Mouse (Mus musculus) embryonic facial prominence, embryonic 12.5 days (tissue): ENCODE measurements around the gene Cyp1a2. TPM values are rescaled to one million over a fixed set of nuclear protein-coding genes. Genes with fewer than 3 reads are reported as not detected.

Experiments used
- ATAC-seq: fragments of 200-750 bp; cut with Nextera tagmentation; 2 replicates; pipeline ENCODE4 v1.8.0; 2017; ENCODE audit not compliant: insufficient number of reproducible peaks, insufficient read depth, low FRiP score, low TSS enrichment
- H3K27ac ChIP-seq: fragments of 300-500 bp; sonication (generic); 2 replicates; pipeline ENCODE4 v1.5.1; 2016; ENCODE audit warnings: mild to moderate bottlenecking
- H3K27me3 ChIP-seq: fragments of 300-500 bp; sonication (generic); 2 replicates; pipeline ENCODE4 v1.6.1; 2016; ENCODE audit warnings: mild to moderate bottlenecking, moderate library complexity
- H3K36me3 ChIP-seq: fragments of 300-500 bp; sonication (generic); 2 replicates; pipeline ENCODE4 v1.6.1; 2016; ENCODE audit warnings: mild to moderate bottlenecking
- H3K4me1 ChIP-seq: fragments of 300-500 bp; sonication (generic); 2 replicates; pipeline ENCODE4 v1.6.1; 2016
- H3K4me2 ChIP-seq: fragments of 300-500 bp; sonication (generic); replicated peaks from 2 replicates; pipeline ENCODE4 v1.6.1; 2016; ENCODE audit warnings: mild to moderate bottlenecking, moderate library complexity
- H3K4me3 ChIP-seq: fragments of 300-500 bp; sonication (generic); 2 replicates; pipeline ENCODE4 v1.5.1; 2016; ENCODE audit warnings: mild to moderate bottlenecking
- H3K9ac ChIP-seq: fragments of 300-500 bp; sonication (generic); 2 replicates; pipeline ENCODE4 v1.6.1; 2016; ENCODE audit warnings: mild to moderate bottlenecking, moderate library complexity
- H3K9me3 ChIP-seq: fragments of 300-500 bp; sonication (generic); 2 replicates; pipeline ENCODE4 v1.6.1; 2016; ENCODE audit warnings: mild to moderate bottlenecking, moderate library complexity
- WGBS: fragments of 180-500 bp; shearing (Covaris S2); methylation state at CpG from one replicate; pipeline ENCODE4 v1.1.7; 2016; 5-methylcytosine and 5-hydroxymethylcytosine counted together
- polyA plus RNA-seq: library from polyadenylated mRNA; unstranded; fragments of >200 nt; fragmentation: Nextera tagmentation; extraction: Ambion mirVana; gene quantifications from 2 replicates; pipeline ENCODE4 v1.2.1, GENCODE M21; 2016

Gene Cyp1a2
- polyA plus RNA-seq, 1 experiment from 2014 or later: not detected

DNA sequence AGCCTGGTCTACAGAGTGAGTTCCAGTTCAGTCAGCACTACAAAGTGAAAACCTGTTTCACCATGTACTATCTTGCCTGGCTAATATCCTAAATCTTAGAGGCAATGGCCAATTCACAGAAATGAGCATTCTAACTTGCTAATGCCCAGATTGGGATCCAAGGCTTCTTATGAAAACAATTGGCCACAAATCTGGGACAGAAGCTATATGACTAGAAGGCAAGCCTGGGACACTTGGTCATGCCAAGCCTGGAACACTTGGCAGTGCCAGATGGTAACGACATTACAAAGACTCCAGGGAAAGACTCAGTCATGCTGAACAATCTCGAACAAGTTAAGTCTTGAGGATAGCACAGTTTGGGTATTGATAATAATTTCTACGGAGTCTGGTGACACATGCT, 23.0 kb upstream of the Cyp1a2 start:
- no peak overlapping the region for H3K27ac ChIP-seq
- 80% methylated on average over 3 of the region's 3 CpGs for WGBS

DNA sequence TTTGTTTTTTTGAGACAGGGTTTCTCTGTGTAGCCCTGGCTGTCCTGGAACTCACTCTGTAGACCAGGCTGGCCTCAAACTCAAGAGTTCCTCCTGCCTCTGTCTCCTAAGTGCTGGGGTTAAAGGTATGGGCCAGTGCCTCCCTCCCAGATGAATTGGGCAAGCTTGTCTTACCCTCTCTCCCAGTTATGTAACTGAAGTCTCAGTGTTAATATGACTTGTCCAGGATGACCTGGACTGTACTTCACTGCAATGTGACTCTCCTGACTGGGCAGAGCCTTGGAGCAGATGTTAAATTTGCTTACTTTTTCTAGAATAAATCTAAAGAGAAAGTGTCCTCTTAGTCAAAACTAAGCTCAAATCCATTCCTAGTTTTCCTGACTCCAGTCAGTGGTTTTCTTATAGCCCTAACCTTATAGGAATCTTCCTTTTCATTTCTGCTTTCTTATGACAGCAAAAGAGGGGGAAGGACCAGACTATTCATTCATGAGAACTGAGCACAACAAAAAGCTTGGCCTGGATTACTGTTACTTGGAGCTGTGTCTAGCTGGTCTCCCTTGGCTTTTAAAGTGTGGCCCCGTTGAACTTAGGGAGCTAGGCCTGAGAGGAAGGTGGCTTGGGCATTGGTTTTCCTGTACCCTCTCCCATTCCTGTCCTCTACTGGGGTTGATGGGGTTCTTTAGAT, 15.1 kb upstream of the Cyp1a2 start:
- Histone ChIP-seq H3K36me3 (no peaks in the 10 kb centered on the region), H3K4me1 (peaks cover 11% of the 10 kb centered on the region), H3K4me2 (no peak overlapping the region), H3K9ac (no peak overlapping the region), H3K9me3 (no peaks in the 10 kb centered on the region), H3K27me3 (peaks cover 34% of the 10 kb centered on the region), H3K4me3 (no peak overlapping the region), H3K27ac (no peak overlapping the region)
- no peak for ATAC-seq
- WGBS: 71% methylated on average over 1 of the region's 1 CpGs

More for the DNA sequence above, 23.0 kb upstream of the Cyp1a2 start:
- H3K4me2 ChIP-seq: no peak overlapping the region
- no peaks in the 10 kb centered on the region for H3K9me3 ChIP-seq
- H3K4me1 ChIP-seq: peaks cover 12% of the 10 kb centered on the region
- no peaks in the 10 kb centered on the region for H3K27me3 ChIP-seq
- no peak for ATAC-seq
- no peak overlapping the region for H3K9ac ChIP-seq
- H3K4me3 ChIP-seq: no peak overlapping the region
- H3K36me3 ChIP-seq: no peaks in the 10 kb centered on the region

DNA sequence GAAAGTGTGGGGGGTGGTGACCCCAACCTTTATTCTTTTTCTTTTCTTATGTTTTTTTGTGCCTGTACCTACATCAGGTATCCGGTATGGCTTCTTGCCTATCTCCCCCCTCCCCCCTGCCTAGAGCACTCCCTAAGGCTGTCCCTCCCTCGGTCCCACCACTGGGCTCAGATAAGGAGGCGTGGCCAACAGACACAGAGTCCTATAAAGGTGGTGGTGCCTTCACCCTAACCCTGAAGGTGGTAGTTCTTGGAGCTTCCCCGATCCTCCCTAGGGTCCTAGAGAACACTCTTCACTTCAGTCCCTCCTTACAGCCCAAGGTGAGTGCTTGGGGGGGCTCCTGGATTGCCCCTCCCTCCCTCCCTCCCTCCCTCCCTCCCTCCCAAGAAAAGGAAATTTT, 13.9 kb upstream of the Cyp1a2 start:
- Histone ChIP-seq H3K9ac (no peak overlapping the region), H3K4me3 (no peak overlapping the region), H3K27ac (no peak overlapping the region), H3K4me2 (no peak overlapping the region), H3K27me3 (peaks cover 34% of the 10 kb centered on the region), H3K9me3 (no peaks in the 10 kb centered on the region), H3K36me3 (no peaks in the 10 kb centered on the region), H3K4me1 (peaks cover 11% of the 10 kb centered on the region)
- 14% methylated on average over 4 of the region's 4 CpGs for WGBS
- no peak for ATAC-seq

DNA sequence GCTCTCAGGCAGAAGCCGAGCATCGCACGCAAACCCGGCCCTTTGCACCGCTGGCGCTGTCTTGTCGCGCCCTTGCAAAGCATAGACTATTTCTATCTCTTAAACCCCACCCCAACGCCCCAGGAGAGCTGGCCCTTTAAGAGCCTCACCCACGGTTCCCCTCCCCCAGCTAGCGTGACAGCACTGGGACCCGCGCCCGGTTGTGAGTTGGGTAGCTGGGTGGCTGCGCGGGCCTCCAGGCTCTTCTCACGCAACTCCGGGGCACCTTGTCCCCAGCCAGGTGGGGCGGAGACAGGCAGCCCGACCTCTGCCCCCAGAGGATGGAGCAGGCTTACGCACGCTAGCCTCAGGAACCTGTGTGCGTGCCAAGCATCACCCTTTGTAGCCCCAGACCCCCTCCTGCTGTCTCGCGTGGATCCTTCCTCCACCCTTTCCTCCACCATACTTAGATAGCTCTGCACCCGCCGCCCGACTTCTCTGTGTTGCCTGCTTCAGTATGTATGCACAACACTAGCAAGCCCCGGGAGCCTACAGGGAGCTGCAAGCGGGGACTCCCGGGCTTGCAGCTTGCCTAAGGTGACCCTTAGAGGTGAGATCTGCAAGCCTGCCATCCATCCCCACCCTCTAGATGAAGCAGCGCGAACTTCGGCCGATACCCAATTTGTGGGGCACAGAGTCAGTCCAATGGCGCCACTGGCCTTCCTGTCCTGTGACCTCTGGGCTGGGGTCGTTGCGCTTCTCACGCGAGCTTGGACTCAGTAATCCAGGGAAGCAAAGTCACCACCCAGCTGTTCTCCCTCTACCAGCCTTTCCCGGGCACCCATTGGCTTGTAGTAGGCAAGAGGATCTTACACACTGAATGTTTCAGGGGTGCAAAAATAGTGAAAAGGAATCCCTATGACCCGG, 13.1 kb upstream of the Cyp1a2 start:
- Histone ChIP-seq H3K27me3 (peaks cover 34% of the 10 kb centered on the region), H3K27ac (no peak overlapping the region), H3K4me1 (peaks cover 6% of the 10 kb centered on the region; the same call in 1 of the 2 replicates), H3K4me2 (peak overlapping the region; percentile 82), H3K36me3 (no peaks in the 10 kb centered on the region), H3K9me3 (no peaks in the 10 kb centered on the region), H3K4me3 (peak overlapping the region; percentile 43), H3K9ac (peak overlapping the region; percentile 48)
- ATAC-seq: no peak
- 1% methylated on average over 42 of the region's 42 CpGs for WGBS

DNA sequence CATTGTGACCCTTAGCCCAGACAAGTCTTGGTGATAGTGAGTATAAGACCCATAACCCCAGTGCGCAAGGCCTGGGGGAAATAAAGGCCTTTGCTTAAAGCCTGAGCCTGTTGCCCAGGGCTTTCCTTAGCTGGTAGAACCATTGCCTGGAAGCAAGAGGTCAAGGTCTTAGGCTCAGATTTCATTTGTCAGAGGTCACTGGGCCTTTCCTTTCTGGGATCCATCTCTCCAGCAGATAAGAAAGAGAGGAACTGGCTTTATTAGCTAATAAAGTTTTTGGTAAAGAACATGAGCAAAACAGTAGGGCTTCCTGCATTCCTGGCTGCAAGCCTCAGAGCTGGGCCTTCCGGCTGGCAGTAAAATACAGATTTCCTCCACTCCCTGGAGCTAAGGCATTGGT, 10.6 kb upstream of the Cyp1a2 start:
- Histone ChIP-seq H3K27me3 (peaks cover 34% of the 10 kb centered on the region), H3K9me3 (no peaks in the 10 kb centered on the region), H3K36me3 (no peaks in the 10 kb centered on the region), H3K9ac (no peak overlapping the region), H3K27ac (no peak overlapping the region), H3K4me3 (no peak overlapping the region), H3K4me2 (no peak overlapping the region), H3K4me1 (peaks cover 6% of the 10 kb centered on the region; the same call in 1 of the 2 replicates)
- WGBS: 91% methylated on average over 2 of the region's 2 CpGs
- ATAC-seq: no peak

DNA sequence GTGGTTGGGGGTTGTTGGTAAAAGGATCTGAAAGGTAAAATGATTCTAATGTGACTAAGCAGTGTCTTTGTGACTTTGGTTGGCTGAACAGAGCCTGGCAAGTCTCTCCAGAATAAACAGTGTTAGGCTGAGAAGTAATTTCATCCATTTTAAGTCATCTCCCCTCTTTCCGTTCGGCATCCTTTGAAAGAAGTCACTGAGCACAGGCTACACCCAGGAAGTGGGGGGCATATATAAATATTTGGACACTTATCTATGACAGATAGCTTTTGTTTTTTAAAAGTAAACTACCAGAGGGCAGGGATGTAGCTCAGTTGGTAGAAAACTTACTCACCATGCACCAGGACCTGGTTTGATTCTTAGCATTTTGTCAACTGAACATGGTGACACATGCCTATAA, 5.1 kb upstream of the Cyp1a2 start:
- no peaks in the 10 kb centered on the region for H3K27me3 ChIP-seq
- no peaks in the 10 kb centered on the region for H3K9me3 ChIP-seq
- H3K4me3 ChIP-seq: no peak overlapping the region
- H3K4me2 ChIP-seq: no peak overlapping the region
- no peaks in the 10 kb centered on the region for H3K4me1 ChIP-seq
- ATAC-seq: no peak
- WGBS: 64% methylated on average over 2 of the region's 2 CpGs
- H3K27ac ChIP-seq: no peak overlapping the region
- no peaks in the 10 kb centered on the region for H3K36me3 ChIP-seq
- no peak overlapping the region for H3K9ac ChIP-seq

DNA sequence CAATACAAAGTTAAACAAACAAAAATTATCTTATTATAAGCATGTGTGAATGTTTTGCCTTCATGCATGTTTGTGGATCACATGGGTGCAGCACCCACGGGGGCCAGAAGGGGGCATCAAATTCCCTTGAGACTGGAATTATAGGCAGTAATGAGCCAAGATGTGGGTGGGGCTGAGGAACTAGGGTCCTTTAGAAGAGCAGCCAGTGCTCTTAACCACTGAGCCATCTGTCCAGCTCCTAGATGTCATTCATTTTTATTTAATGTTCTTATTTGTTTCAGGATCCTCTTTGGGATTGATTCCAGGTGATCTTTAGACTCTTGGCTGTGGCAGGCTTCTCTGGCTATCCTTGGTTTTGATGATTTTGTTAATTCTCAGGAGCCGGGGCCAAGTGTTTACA, 4.7 kb upstream of the Cyp1a2 start:
- 49% methylated on average over 2 of the region's 2 CpGs for WGBS
- Histone ChIP-seq H3K9me3 (no peaks in the 10 kb centered on the region), H3K4me2 (no peak overlapping the region), H3K36me3 (no peaks in the 10 kb centered on the region), H3K9ac (no peak overlapping the region), H3K27me3 (no peaks in the 10 kb centered on the region), H3K27ac (no peak overlapping the region), H3K4me1 (no peaks in the 10 kb centered on the region), H3K4me3 (no peak overlapping the region)
- ATAC-seq: no peak

DNA sequence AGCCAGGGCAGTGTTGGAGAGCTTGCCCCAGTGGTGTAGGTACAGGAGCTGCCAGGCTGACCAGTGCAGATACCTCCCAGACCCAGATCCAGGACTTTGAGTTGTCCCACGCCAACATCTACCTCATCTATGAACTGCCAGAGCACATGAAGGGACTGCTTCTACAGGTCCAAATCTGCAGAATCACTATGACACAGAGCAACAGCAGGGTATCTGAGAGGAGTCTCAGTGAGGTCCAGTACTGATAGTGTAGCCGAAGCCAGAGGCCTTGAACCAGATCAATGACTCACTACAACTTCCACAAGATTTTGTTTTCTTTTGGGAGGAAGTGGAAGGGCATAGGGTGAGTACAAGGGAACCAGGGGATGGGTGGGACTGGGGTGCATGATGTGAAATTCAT, 4.2 kb upstream of the Cyp1a2 start, which contains the start of gene Cyp1a1:
Gene Cyp1a1 (plus strand): TSS at position 178 of the 400 bp plus-strand sequence.
- Histone ChIP-seq H3K9ac (no peak within 1 kb of the TSS), H3K4me1 (no peaks in the 10 kb centered on the region), H3K9me3 (no peaks in the 10 kb centered on the region), H3K4me3 (no peak within 1 kb of the TSS), H3K27ac (no peak within 1 kb of the TSS), H3K4me2 (no peak within 1 kb of the TSS), H3K27me3 (no peaks in the 10 kb centered on the region), H3K36me3 (no peaks in the 10 kb centered on the region)
- ATAC-seq: no peak
- WGBS: 84% methylated on average over 2 of the region's 2 CpGs

DNA sequence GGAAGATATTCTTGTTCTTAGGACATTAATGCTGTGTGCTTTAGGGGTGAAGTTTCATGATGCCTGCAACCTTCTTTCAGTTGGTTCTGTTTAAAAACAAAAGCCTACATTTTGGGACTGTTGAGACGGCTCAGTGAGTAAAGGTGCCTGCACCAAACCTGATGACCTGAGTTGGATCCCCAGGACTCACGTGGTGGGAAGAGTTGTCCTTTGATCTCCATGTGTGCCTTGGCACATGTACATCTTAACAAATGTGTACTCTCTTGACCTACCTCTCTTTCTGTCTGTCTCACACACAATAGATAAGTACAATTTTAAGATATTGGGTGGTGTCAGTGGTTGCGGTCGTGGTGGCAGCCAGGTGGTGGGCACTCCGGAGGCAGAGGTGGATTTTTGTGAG, 2.5 kb upstream of the Cyp1a2 start:
- Histone ChIP-seq H3K4me1 (no peaks in the 10 kb centered on the region), H3K36me3 (no peaks in the 10 kb centered on the region), H3K9me3 (no peaks in the 10 kb centered on the region), H3K9ac (no peak overlapping the region), H3K27ac (no peak overlapping the region), H3K27me3 (no peaks in the 10 kb centered on the region), H3K4me2 (no peak overlapping the region), H3K4me3 (no peak overlapping the region)
- ATAC-seq: no peak
- 89% methylated on average over 5 of the region's 5 CpGs for WGBS

DNA sequence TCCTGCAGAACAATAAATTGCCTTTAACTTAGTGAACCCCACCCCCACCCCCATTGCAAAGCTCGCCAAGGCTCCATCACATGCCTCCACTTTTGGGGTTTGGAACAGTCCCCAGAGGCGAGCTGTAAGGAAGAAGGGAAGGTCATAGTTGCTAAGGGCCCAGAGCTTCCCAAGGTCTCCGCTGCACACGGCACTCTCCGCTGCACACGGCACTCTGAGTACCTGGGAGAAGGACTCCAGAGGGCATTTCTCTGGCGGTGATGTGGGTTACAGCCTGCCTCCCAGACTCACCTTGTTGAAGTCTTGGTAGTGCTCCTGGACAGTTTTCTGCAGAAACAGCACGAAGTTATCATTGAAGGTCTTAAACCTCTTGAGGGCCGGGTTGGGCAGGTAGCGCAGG, 2.1 kb downstream of the Cyp1a2 start:
- no peak overlapping the region for H3K9ac ChIP-seq

DNA sequence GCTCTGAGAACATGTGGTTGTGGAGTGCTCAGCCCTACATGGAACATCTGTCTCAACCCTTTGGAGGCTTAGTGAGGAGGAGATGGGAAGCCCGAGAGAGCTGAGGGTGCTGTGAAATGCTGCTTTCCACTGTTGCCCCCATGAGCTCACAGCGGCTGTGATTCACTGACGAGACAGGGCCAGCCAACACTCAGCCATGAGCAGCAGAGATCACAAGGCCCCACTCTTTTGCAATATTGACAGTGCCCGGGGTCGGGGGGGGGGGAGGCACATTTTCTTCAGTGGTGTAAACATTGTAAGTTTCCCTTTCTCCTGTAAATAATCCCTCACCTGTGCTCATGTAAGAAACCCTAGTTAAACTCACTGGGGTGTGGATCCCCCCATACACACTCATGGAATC, 12.0 kb downstream of the Cyp1a2 start:
- Histone ChIP-seq H3K9me3 (no peaks in the 10 kb centered on the region), H3K4me3 (no peak overlapping the region), H3K4me2 (no peak overlapping the region), H3K27me3 (no peaks in the 10 kb centered on the region), H3K27ac (no peak overlapping the region), H3K4me1 (no peaks in the 10 kb centered on the region), H3K36me3 (no peaks in the 10 kb centered on the region), H3K9ac (no peak overlapping the region)
- WGBS: 85% methylated on average over 5 of the region's 5 CpGs
- ATAC-seq: no peak

More for the DNA sequence above, 2.1 kb downstream of the Cyp1a2 start:
- H3K27ac ChIP-seq: no peak overlapping the region
- WGBS: 81% methylated on average over 10 of the region's 10 CpGs
- ATAC-seq: no peak
- no peaks in the 10 kb centered on the region for H3K9me3 ChIP-seq
- H3K4me2 ChIP-seq: no peak overlapping the region
- H3K4me3 ChIP-seq: no peak overlapping the region
- no peaks in the 10 kb centered on the region for H3K36me3 ChIP-seq
- no peaks in the 10 kb centered on the region for H3K4me1 ChIP-seq
- no peaks in the 10 kb centered on the region for H3K27me3 ChIP-seq

DNA sequence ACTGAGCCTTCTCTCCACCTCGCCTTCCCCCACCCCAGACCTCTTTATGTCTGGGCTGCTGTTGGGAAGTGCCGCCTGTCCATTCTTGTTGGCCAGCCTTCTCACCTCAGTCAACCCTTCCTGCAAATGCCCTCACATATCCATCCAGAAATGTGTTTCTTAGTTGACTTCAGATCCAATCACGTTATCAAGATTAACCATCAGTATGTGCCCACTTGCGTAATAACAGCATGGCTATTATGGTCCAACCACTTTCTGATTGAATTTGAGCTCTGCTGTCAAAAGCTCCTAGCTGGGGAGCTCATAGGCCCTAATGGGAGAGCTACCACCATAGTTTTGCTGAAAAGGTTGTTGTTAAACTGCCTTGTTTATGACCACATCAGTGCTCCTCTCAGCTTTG, 12.5 kb downstream of the Cyp1a2 start:
- no peak overlapping the region for H3K4me2 ChIP-seq
- no peaks in the 10 kb centered on the region for H3K27me3 ChIP-seq
- no peak overlapping the region for H3K9ac ChIP-seq
- no peak overlapping the region for H3K27ac ChIP-seq
- 83% methylated on average over 4 of the region's 4 CpGs for WGBS
- H3K9me3 ChIP-seq: no peaks in the 10 kb centered on the region
- H3K4me1 ChIP-seq: no peaks in the 10 kb centered on the region
- no peak for ATAC-seq
- H3K36me3 ChIP-seq: no peaks in the 10 kb centered on the region
- H3K4me3 ChIP-seq: no peak overlapping the region
